ENCODE assay signal across 17 mouse cellular contexts in the genomic region with DNA sequence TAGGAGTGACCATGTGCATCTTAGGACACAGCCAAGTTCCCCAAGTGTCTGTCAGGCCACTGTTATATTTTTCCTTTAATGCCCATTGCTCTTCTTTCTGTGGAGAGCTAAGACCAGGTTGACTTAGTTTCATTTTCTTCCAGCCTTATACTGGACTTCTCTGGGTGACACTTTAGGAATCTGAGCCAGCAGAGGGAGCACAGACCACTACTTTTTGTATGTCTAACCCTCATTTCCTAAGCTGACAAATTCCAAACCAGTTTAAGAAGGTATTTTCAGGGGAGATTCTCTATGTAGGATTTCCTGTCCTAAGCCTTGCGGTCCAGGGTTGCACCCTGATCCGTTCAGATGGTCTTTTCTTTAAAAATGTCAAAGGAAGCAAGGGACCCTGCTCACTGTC. TPM values are rescaled to one million over a fixed set of nuclear protein-coding genes. Genes with fewer than 3 reads are reported as not detected.
DNase-seq lines count a peak whose midpoint lies in the region; ATAC-seq and TF ChIP-seq lines count a peak whose summit lies in the region.
"Had no signal": no experiment of that assay in that cellular context is flagged by ENCODE, and none has a peak within 500 bp of the region (broad histone marks: within the 10 kb centered on the region; RNA-seq: fewer than 3 reads in every experiment).

No protein-coding gene starts in this region.

- peak; percentile 9; the same call in 1 of the 2 replicates for TF ChIP-seq CTCF in gastrocnemius, adult 2 months (IDR thresholded peaks at IDR 0.05)

- intact Hi-C loops in gastrocnemius, adult 2 months (cut with DNase I) = no loop called here
- intact Hi-C loops in left cerebral cortex, postnatal 4 days (cut with DNase I) = no loop called here
- intact Hi-C loops in left cerebral cortex, postnatal 14 days (cut with DNase I) = loop anchor here (5.0 kb wide), 1 partner anchor 98 kb away; no protein-coding TSS in a partner anchor

- ATAC-seq in frontal cortex, adult (ENCODE audit: low TSS enrichment) = no peak
- ATAC-seq: activated CD4-positive, CD25-positive, alpha-beta regulatory T cell, adult 4 months; forebrain, embryonic 14.5 days; liver, postnatal 0 days had no signal

- no peak for DNase-seq in gastrocnemius, adult 2 months
- no peak for DNase-seq in gastrocnemius, postnatal 10 days
- DNase-seq in left cerebral cortex, postnatal 4 days = peak; percentile 36
- no peak for DNase-seq in left cerebral cortex, postnatal 14 days (ENCODE audit: low spot score in 2 of 2)
- DNase-seq in 3T3-L1 (ENCODE audit: low read depth, low spot score) (peak; percentile 23), NIH3T3 (ENCODE audit: low read depth) (peak; percentile 43)
- DNase-seq in right cerebral cortex, postnatal 36 days (ENCODE audit: low spot score in 2 of 2) = no peak
- DNase-seq: adrenal gland, postnatal 25 days; cerebellum, adult 8-10 months; heart, postnatal 10 days; liver, postnatal 0 days; right cerebral cortex, adult 18-20 months; thymus, postnatal 14 days had no signal

- H3K4me3 ChIP-seq in gastrocnemius, adult 2 months = no peak overlapping the region
- H3K4me3 ChIP-seq: hindbrain, embryonic 13.5 days had no signal

- no peak overlapping the region for H3K27ac ChIP-seq in gastrocnemius, adult 2 months
- H3K27ac ChIP-seq: hindbrain, embryonic 13.5 days had no signal

RNA-seq across cellular contexts. Expression of gene Ddx31, which starts 15.6 kb away (rescaled TPM):
- total RNA-seq in gastrocnemius, adult 2 months (2021) = 1 to 10 TPM; 4.8 to 5.0 TPM
- total RNA-seq in gastrocnemius, postnatal 10 days (2021) = 1 to 10 TPM; 3.4 to 5.7 TPM
- total RNA-seq in left cerebral cortex, postnatal 4 days (2021) = 10 to 100 TPM; 13.0 to 13.4 TPM
- total RNA-seq in left cerebral cortex, postnatal 14 days (2021) = 1 to 10 TPM; 6.7 to 7.8 TPM

RNA-seq across cellular contexts. Expression of gene Gtf3c4, which starts 15.6 kb away (rescaled TPM):
- 10 to 100 TPM; 13.4 to 13.5 TPM for total RNA-seq in gastrocnemius, adult 2 months (2021)
- 10 to 100 TPM; 17.2 to 19.3 TPM for total RNA-seq in gastrocnemius, postnatal 10 days (2021)
- total RNA-seq in left cerebral cortex, postnatal 4 days (2021) = 10 to 100 TPM; 46.9 to 52.2 TPM
- 10 to 100 TPM; 38.5 to 39.9 TPM for total RNA-seq in left cerebral cortex, postnatal 14 days (2021)

Comparison
In these comparisons a context has a peak if more than half of its experiments do, and no peak if none do; other contexts are left out.
1. DNase-seq: peak in left cerebral cortex, postnatal 4 days (single experiment), 3T3-L1 (single experiment) and NIH3T3 (single experiment); none in gastrocnemius, adult 2 months (single experiment), gastrocnemius, postnatal 10 days (single experiment), left cerebral cortex, postnatal 14 days (0 of 2) and right cerebral cortex, postnatal 36 days (0 of 2).